ENCODE assay signal across 8 mouse cellular contexts in genomic region chrX:20920249-20920843, GRCm38 (mm10). TPM values are rescaled to one million over a fixed set of nuclear protein-coding genes. Genes with fewer than 3 reads are reported as not detected.
DNase-seq lines count a peak whose midpoint lies in the region; ATAC-seq and TF ChIP-seq lines count a peak whose summit lies in the region.

No protein-coding gene starts in this region.

- no peaks in the 10 kb centered on the region for H3K9me3 ChIP-seq in E14TG2a.4 (ENCODE audit: low read length)
- no peaks in the 10 kb centered on the region for H3K9me3 ChIP-seq in embryonic facial prominence, embryonic 10.5 days
- no peaks in the 10 kb centered on the region for H3K9me3 ChIP-seq in intestine, embryonic 16.5 days (ENCODE audit: control insufficient read depth, low read length)
- no peaks in the 10 kb centered on the region for H3K9me3 ChIP-seq in neural tube, embryonic 13.5 days

- H3K4me2 ChIP-seq in intestine, embryonic 16.5 days (ENCODE audit: low read depth, low read length) = peak overlapping the region; percentile 72
- peak overlapping the region; percentile 59 for H3K4me2 ChIP-seq in neural tube, embryonic 13.5 days

- H3K27me3 ChIP-seq in E14TG2a.4 (ENCODE audit: insufficient read depth, low read length) = no peaks in the 10 kb centered on the region
- peaks cover 25% of the 10 kb centered on the region for H3K27me3 ChIP-seq in embryonic facial prominence, embryonic 10.5 days (replicated peaks; ENCODE audit: low read depth, poor library complexity, severe bottlenecking)
- H3K27me3 ChIP-seq in intestine, embryonic 16.5 days (replicated peaks; ENCODE audit: control insufficient read depth, insufficient read depth, low read length) = no peaks in the 10 kb centered on the region
- H3K27me3 ChIP-seq in neural tube, embryonic 13.5 days = no peaks in the 10 kb centered on the region

- intact Hi-C loops in left cerebral cortex, postnatal 25 days (cut with DNase I) = loop anchor here (2.0 to 5.0 kb wide), 2 partner anchors 73 to 92 kb away; no protein-coding TSS in a partner anchor

- H3K27ac ChIP-seq in embryonic facial prominence, embryonic 10.5 days (replicated peaks) = no peak overlapping the region
- H3K27ac ChIP-seq in intestine, embryonic 16.5 days (ENCODE audit: low read length) = no peak overlapping the region
- peak overlapping the region; percentile 83 for H3K27ac ChIP-seq in neural tube, embryonic 13.5 days (replicated peaks)

- 0 out of 2 replicates have a peak, but pooled peaks cover 2% of the 10 kb centered on the region for H3K36me3 ChIP-seq in E14TG2a.4 (ENCODE audit: insufficient read depth, low read length)
- H3K36me3 ChIP-seq in embryonic facial prominence, embryonic 10.5 days (replicated peaks) = no peaks in the 10 kb centered on the region
- no peaks in the 10 kb centered on the region for H3K36me3 ChIP-seq in intestine, embryonic 16.5 days (ENCODE audit: control insufficient read depth, insufficient read depth, low read length)
- 0 out of 2 replicates have a peak, but pooled peaks cover under 1% of the 10 kb centered on the region for H3K36me3 ChIP-seq in neural tube, embryonic 13.5 days

- ATAC-seq in intestine, embryonic 16.5 days = peak; percentile 71
- peak; percentile 74 for ATAC-seq in neural tube, embryonic 13.5 days (ENCODE audit: low read depth)

- H3K9ac ChIP-seq in intestine, embryonic 16.5 days (ENCODE audit: low read depth, low read length) = peak overlapping the region; percentile 43; the same call in 1 of the 2 replicates
- peak overlapping the region; percentile 81 for H3K9ac ChIP-seq in neural tube, embryonic 13.5 days

- peak; percentile 3 for DNase-seq in kidney, adult 11 months
- no peak for DNase-seq in kidney, postnatal 25 days
- DNase-seq in embryonic facial prominence, embryonic 10.5 days (ENCODE audit: low spot score) = no peak
- no peak for DNase-seq in left cerebral cortex, postnatal 25 days (ENCODE audit: low spot score in 2 of 2)
- no peak for DNase-seq in layer of hippocampus, adult 11-12 months (ENCODE audit: low spot score)

- TF ChIP-seq CTCF in E14TG2a.4 (conservative IDR thresholded peaks at IDR 0.05; ENCODE audit: low read length) = no peak

- peaks cover 16% of the 10 kb centered on the region for H3K4me1 ChIP-seq in E14TG2a.4 (replicated peaks; ENCODE audit: low read depth, low read length)
- H3K4me1 ChIP-seq in embryonic facial prominence, embryonic 10.5 days = peaks cover 4% of the 10 kb centered on the region
- H3K4me1 ChIP-seq in intestine, embryonic 16.5 days (ENCODE audit: control insufficient read depth, insufficient read depth, low read length) = no peaks in the 10 kb centered on the region
- H3K4me1 ChIP-seq in neural tube, embryonic 13.5 days (replicated peaks) = peaks cover 18% of the 10 kb centered on the region

- 16% methylated on average over 49 of the region's 49 CpGs for WGBS in embryonic facial prominence, embryonic 10.5 days
- 11% methylated on average over 35 of the region's 49 CpGs for WGBS in intestine, embryonic 16.5 days
- 13% methylated on average over 42 of the region's 49 CpGs for WGBS in neural tube, embryonic 13.5 days

- H3K4me3 ChIP-seq in E14TG2a.4 (replicated peaks; ENCODE audit: low read length) = peak overlapping the region; percentile 83
- peak overlapping the region; percentile 57 for H3K4me3 ChIP-seq in embryonic facial prominence, embryonic 10.5 days
- H3K4me3 ChIP-seq in intestine, embryonic 16.5 days (ENCODE audit: low read length) = peak overlapping the region; percentile 48
- H3K4me3 ChIP-seq in neural tube, embryonic 13.5 days = peak overlapping the region; percentile 56

RNA-seq across cellular contexts. Expression of gene Syn1, which starts 0.5 kb away (rescaled TPM):
- 2.2 and 2.3 TPM in 2 replicates for polyA plus RNA-seq in embryonic facial prominence, embryonic 10.5 days (2016; fragmentation: Nextera tagmentation; extraction: Ambion mirVana)
- 1.2 and 1.5 TPM in 2 replicates for polyA plus RNA-seq in intestine, embryonic 16.5 days (2015; fragmentation: Nextera tagmentation; extraction: Ambion mirVana)
- polyA plus RNA-seq in neural tube, embryonic 13.5 days (2015; fragmentation: Nextera tagmentation; extraction: Ambion mirVana) = 62.2 and 65.0 TPM in 2 replicates
- total RNA-seq in left cerebral cortex, postnatal 25 days (2021) = 100 to 1,000 TPM; 552 to 567 TPM

RNA-seq across cellular contexts. Expression of gene Cfp, which starts 11.0 kb away (rescaled TPM):
- polyA plus RNA-seq in embryonic facial prominence, embryonic 10.5 days (2016; fragmentation: Nextera tagmentation; extraction: Ambion mirVana) = 2.8 and 3.7 TPM in 2 replicates
- polyA plus RNA-seq in intestine, embryonic 16.5 days (2015; fragmentation: Nextera tagmentation; extraction: Ambion mirVana) = 7.0 and 8.0 TPM in 2 replicates
- polyA plus RNA-seq in neural tube, embryonic 13.5 days (2015; fragmentation: Nextera tagmentation; extraction: Ambion mirVana) = 4.7 and 5.8 TPM in 2 replicates
- total RNA-seq in left cerebral cortex, postnatal 25 days (2021) = 10 to 100 TPM; 10.3 to 15.0 TPM

RNA-seq across cellular contexts. Expression of gene Elk1, which starts 30.1 kb away (rescaled TPM):
- 13.1 and 14.0 TPM in 2 replicates for polyA plus RNA-seq in embryonic facial prominence, embryonic 10.5 days (2016; fragmentation: Nextera tagmentation; extraction: Ambion mirVana)
- polyA plus RNA-seq in intestine, embryonic 16.5 days (2015; fragmentation: Nextera tagmentation; extraction: Ambion mirVana) = 7.3 and 7.6 TPM in 2 replicates
- polyA plus RNA-seq in neural tube, embryonic 13.5 days (2015; fragmentation: Nextera tagmentation; extraction: Ambion mirVana) = 16.1 and 16.4 TPM in 2 replicates
- 10 to 100 TPM; 54.5 to 59.2 TPM for total RNA-seq in left cerebral cortex, postnatal 25 days (2021)

RNA-seq across cellular contexts. Expression of gene Uxt, which starts 41.5 kb away (rescaled TPM):
- 67.6 and 69.7 TPM in 2 replicates for polyA plus RNA-seq in embryonic facial prominence, embryonic 10.5 days (2016; fragmentation: Nextera tagmentation; extraction: Ambion mirVana)
- polyA plus RNA-seq in intestine, embryonic 16.5 days (2015; fragmentation: Nextera tagmentation; extraction: Ambion mirVana) = 59.3 and 63.5 TPM in 2 replicates
- 40.3 and 47.8 TPM in 2 replicates for polyA plus RNA-seq in neural tube, embryonic 13.5 days (2015; fragmentation: Nextera tagmentation; extraction: Ambion mirVana)
- 10 to 100 TPM; 11.9 to 13.3 TPM for total RNA-seq in left cerebral cortex, postnatal 25 days (2021)

RNA-seq across cellular contexts. Expression of gene Timp1, which starts 50.4 kb away (rescaled TPM):
- 10.8 and 13.4 TPM in 2 replicates for polyA plus RNA-seq in embryonic facial prominence, embryonic 10.5 days (2016; fragmentation: Nextera tagmentation; extraction: Ambion mirVana)
- 14.2 and 16.9 TPM in 2 replicates for polyA plus RNA-seq in intestine, embryonic 16.5 days (2015; fragmentation: Nextera tagmentation; extraction: Ambion mirVana)
- polyA plus RNA-seq in neural tube, embryonic 13.5 days (2015; fragmentation: Nextera tagmentation; extraction: Ambion mirVana) = 5.0 and 5.3 TPM in 2 replicates
- total RNA-seq in left cerebral cortex, postnatal 25 days (2021) = under 1 TPM; 0.55 to 0.60 TPM

Comparison
In these comparisons a context has a peak if more than half of its experiments do, and no peak if none do; other contexts are left out.
1. RNA of gene Syn1, which starts 0.5 kb away (polyA plus RNA-seq): 62.2 to 65.0 TPM in neural tube, embryonic 13.5 days; 2.2 to 2.3 TPM in embryonic facial prominence, embryonic 10.5 days and 1.2 to 1.5 TPM in intestine, embryonic 16.5 days; every median in the first group is over 10 times any median in the second.
2. Peak in every context shown above with its lines, with median percentiles within 50 percentile points of each other: H3K4me3 ChIP-seq.